Mouse (Mus musculus) spleen, adult 2 months (tissue): Measurements from ENCODE around the gene Rflna.

Experiments used
- CTCF ChIP-seq: fragments of 200-500 bp; IDR thresholded peaks from 2 replicates; pipeline ENCODE4 v1.5.1; 2011; ENCODE audit warnings: mild to moderate bottlenecking, inconsistent platforms; ENCODE audit not compliant: insufficient read depth, insufficient read length, insufficient replicate concordance; ENCODE audit errors: extremely low read depth
- POLR2A ChIP-seq: fragments of 200-500 bp; IDR thresholded peaks from 2 replicates; pipeline ENCODE4 v1.6.1; 2011; ENCODE audit warnings: low read depth, low read length, inconsistent platforms

DNA sequence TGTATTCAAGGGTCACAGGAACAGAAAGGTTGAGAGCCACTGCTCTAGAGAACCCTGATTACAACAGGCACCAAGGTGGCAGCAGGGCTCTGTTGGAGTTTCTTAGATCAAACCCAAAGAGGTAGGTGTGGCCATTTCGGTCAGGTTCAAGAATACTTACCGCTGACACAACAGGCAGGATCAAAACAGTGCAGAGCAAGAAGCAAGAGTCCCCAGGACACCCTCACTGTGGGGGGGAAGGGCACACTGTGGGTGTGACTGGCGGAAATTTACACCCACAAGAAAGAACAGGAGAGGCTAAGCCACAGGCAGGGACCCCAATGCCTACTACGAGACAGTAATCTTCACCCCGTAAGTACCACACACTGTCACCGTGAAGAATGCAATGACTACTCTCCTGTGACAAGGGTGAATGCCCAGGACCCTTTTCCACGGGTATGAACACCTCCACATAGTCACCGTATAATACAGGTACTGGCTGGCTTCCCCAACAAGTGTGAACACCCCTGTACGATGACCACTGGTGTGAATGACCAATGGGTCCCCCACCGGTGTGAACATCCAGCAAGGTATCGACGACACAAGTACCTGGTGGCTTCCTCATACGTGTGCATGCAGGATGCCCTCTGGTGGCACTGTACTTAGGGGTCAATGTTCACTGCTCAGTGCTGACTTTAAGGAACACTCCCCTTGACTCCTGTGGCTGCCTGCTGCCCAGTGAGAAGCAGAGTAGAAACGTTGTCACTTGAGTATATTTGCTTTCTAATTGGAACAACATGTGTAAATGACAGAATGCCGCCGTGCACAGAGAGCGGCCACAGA lies 13.6 kb downstream of the Rflna start:
- TF ChIP-seq CTCF (no peak; the same call in 1 of the 2 replicates), POLR2A (no peak)
